Mouse (Mus musculus): ENCODE measurements at regions not wholly inside any gene's neighbourhood (a gene's known extent, or its start where the extent isn't known, plus 50 kb on each side); places are given as distances from the start of the nearest gene placed in this dataset.
"Not testable (repeated sequence)": the region's sequence is repeated elsewhere in the genome, so short reads cannot be mapped to it uniquely, and the experiment has no call there.

DNA sequence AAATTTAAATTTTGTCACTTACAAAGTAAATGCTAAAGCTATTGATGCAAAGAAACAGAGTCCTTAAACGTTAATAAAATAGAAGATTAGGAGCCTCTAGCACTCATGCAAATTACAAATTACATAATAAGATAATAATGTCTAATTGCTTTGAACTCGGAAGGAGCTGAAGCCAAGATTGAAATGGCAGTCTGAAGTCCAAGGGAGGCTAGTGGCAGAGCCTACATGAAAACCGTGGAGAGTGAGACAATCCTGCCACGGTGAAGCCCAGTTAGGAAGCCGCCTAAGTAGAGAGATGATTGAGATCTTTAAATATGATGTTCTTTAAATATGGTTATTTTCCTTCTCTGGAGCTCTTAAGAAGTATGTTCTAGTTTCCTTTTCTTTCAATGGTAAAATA, 260.0 kb downstream of the Nfkbiz start:
- DNase-seq: no peak

DNA sequence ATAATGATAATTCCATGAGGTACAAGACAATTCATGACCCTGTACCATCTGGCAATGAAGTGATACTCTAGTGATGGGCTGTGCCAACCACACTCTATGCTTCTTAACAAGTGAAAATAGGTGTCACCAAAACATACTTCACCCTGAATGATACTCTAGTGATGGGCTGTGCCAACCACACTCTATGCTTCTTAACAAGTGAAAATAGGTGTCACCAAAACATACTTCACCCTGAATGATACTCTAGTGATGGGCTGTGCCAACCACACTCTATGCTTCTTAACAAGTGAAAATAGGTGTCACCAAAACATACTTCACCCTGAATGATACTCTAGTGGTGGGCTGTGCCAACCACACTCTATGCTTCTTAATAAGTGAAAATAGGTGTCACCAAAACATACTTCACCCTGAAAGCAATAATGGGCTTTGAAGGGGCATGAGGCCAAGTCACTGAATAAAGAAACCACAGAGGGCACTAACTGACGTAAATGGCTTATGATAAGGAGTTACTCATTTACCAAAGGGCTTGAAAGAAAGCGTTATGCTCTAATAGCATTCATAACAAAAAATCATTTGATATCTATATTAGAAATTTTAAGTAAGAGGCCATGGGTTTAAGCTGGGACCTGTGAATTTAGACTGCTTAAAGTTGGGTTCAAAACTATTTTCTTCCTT, 263.0 kb downstream of the Nfkbiz start:
- not testable (repeated sequence) for DNase-seq

DNA sequence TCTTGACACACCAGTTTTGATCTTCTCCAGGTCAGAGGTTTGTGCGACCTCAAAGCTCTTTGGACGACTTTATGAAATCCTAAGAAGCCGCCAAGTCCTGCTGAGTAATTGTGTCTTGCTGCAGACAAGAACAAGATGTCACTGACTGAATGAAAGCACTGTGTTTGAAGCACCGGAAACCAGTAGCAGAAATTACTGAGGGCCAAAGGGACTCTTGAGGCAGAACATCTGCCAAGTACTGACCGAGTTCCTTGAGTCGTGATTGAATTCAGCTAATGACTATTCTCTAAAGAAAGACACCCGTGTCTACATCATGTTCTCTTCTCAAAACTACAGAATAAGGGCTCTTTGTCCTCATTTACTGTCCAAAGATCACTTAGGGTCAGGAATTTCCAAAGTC, 267.6 kb downstream of the Nfkbiz start:
- DNase-seq: no peak

DNA sequence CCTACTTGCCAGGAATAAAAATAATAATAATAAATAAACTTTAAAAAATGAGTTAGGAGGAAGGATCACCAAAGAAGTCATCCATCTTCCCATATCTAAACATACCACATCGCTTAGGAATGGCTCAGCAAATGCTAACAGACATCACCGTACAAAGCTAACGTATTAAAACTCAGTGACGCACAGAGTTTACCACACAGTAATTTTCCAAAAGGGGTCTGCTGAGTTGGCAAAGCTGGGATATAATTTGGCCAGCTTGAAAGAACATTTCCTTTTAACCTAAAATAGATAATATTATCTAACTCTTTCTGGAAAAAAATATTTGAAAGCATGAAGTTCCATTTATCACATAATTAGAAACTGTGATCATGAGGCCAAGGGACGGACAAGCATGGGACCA, 268.6 kb downstream of the Nfkbiz start:
- DNase-seq: no peak

DNA sequence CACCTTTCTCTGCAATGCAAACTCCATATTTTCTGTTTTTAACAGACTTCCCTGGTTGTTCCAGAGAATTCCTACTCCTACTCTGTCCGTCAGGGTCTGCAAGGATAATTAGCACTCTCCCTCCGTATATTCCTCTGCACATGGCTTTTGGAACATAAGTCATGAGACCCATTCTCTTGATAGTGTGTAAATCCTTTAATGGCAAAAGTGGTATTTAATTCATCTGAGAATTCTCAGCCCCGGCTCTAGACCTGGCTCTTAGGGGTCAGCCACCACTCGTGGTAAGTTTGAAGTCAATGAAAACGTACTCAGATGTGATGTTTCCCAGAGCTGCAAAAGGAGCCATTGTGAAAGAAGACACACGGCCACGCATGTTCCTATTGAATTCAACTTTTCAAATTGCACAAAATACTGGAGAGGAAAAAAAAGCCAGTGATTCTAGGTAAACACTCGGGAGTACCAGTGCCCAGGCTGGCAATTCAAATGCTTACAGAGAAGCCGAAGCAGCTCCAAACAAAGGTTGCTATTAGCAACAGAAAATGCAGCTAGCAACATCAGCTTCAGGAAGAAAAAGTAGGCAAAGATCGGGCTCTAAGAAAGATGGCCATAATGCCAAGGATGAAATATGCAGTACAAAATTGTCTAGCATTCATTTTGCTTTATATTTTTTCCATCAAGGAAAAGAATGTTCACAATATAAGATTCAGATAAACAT, 258.2 kb upstream of the Zpld1 start:
- DNase-seq: no peak

DNA sequence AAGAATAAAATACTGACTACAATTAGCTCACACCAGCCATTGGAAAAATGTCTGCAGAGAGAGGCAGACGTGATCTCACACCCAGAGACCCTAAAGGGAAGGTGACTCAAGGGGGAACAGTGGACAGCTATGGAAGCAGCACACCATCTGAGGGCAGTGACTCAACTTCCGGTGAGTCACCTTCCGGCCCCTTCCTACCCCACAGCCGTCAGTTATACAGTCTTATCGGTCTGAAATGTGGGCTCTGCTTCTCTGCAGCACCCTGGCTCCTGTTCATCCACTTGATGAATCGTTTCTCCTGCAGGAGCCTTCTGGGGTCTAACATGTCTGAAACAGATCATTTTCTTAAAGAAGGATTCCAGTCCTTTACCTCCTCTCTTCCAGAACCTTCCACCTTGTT, 257.4 kb upstream of the Zpld1 start:
- no peak for DNase-seq

DNA sequence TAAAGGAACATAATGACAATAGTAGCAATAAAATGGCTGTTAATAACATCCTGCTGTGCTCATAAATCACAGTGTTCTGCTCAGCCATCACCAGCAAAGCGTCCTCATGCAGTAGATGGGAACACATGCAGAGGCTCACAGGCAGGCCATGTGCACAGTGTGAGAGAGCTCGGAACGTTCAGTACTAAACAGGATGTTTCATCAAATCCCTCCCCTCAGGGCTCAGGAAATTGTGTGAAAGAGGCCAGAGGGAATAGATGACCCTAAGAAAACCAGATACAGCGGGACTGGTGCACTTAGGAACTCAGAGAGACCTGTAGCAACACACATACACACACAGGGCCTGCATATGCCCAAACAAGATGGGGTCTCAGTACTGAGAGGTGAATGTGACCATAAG, 256.1 kb upstream of the Zpld1 start:
- no peak for DNase-seq

DNA sequence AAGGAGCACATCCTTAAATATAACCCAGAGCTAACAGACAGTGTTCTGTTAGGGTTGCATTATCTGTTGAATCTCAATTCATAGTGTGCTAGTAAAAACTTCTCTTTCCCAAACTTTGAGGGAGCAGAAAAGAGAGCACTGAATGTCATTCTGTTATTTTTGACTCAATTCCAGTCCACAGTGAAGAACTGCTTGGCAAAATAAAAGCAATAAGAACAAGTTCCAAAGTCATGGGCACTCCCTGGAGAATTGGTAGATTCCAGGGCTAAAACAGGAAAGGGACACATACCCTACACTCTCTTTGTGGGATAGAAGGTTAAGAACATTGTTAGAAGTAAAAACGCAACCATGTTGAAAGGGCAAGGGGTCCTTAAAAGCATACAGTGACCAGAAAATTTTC, 253.6 kb upstream of the Zpld1 start:
- no peak for DNase-seq

DNA sequence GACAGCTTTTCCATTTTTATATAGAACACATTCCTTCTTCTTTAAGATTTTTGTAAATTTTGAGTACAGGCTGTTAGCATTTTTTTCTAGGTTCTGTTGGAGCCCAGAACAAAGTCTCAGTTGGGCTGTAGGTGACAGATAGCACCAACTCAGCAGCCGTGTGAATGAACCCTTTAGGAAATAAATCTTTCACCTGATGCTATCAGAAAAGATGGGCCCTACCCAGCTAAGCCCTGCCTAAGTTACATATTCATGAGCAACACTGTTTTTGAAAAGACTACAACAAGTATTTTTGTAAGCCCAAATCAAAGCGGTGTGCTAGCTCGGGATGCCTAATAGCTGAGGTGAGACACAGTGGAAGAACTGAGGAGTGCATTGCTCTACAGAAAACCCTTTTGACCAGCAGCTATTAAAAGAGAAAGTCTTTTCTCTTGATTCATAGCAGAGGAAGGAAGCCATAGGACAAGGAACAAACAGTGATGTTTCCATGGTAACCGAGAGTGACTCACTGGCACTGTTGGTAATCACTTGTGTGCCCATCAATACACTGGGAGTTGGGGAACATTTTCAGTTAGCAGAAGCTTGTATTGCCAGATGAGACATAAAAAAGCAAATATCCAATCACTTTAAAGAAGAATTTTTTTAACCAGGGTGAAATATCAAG, 253.0 kb upstream of the Zpld1 start:
- peak; percentile 8 for DNase-seq

DNA sequence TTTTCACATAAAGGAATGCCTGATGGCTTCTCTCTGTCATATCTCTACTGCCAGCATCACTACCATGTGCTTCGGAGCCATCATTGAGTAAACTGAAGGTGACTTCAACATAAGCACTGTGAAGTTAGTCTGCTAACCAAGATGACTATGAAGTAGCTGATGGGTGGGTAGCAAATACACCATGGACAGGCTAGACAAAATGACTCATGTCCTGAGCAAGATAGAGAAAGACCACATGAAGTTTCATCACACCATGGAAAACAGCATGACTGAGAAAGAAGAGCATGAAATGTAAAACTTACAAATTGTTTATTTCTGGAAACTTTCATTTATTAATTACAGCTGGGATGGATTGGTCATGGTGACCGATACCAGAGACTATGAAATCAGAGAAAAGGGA, 249.3 kb upstream of the Zpld1 start:
- DNase-seq: no peak

DNA sequence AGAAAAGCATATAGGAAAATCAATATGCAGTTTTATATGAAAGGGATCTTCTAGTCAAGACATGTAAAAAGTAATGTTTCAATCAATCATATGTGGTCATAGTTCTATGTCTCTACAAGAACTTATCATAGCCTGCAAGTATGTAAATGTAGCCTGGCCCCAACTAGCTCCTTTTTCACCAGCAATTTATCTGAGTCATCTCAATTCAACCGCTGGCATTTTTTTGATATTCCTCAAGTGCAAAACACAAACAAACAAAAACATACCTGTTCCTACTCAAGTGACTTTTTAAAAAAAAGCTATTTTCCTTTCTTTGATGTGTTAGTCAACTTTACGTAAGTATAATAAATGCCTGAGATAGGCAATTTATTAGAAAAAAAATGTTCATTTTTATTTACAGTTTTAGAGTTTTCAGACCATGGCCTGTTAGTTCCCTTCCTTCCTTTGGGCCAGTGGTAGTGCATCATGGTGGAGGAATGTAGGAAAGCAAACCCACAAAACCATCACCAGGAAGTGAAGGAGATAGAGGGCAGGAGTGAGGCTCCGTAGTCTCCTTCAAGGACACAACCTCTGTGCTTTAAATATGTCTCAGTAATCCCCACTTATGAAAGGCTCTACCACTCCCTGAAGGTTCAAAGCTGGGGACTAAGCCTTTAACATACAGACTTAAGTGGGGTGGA, 242.7 kb upstream of the Zpld1 start:
- DNase-seq: no peak

DNA sequence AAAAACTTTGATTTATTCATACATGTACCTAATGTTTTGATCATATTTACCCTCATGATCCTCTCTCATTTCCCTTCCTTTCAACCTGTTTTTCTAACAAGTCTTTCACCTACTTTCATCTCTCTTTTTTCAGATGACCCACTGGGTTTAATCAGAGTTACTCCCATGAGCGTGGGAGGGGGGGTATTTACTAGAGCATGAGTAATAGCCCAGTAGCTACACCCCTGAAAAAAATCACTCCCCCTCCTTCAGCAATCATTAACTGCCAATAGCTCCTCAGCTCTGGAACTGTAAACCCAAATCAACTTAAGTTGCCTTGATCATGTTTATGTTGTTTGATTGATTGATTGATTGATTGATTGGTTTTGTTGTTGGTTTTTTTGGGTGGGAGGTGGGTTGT, 241.4 kb upstream of the Zpld1 start:
- no peak for DNase-seq

DNA sequence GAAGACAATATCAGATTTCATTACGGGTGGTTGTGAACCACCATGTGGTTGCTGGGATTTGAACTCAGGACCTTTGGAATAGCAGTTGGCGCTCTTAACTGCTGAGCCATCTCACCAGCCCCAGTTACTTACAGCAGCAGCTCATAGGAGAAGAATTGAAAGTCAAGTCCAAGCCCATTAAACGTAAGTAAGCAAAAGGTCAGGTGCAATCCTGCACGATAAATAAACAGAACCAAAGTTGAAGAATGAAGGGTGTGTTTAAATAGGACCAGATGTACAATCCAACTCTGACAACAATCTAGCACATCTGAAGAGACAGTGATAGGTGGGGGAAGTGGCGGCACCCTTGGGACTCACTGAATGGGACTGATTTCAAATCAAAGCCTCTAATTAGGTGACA, 239.8 kb upstream of the Zpld1 start:
- no peak for DNase-seq

DNA sequence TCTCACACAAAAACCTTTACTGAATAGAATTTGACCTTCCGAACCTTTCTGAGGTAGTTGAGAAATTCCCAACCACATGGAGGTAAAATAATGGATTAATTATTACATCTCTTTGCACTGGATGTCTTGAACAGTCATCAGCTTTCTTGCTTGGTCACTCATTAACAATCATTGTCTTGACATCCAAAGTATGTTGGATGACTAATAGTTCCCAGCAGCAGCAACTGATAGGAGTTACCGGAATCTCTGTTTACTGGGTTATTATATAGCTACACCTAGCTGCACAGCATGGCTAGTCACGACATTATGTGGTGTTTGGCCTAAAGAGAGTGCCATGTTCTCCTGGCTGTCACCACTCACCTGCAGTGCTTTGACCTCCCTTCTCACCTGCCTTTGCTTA, 234.9 kb upstream of the Zpld1 start:
- no peak for DNase-seq

DNA sequence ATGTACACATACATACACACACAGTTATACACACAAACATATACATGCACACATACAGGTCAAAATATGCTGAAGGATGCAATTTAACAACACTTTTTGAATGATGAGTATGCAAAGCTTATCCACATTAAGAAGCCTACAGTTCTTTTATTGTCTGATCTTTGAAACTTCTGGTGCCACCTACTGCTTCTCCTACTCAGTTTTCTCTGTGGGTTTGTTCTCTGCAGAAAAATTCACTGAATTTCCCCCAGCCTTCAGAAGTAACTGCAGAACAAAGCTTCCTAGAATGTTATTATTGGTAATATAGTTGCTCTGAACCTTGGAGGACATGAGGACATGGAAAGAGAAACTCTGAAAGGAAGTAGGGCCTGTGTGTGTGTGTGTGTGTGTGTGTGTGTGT, 233.1 kb upstream of the Zpld1 start:
- no peak for DNase-seq

DNA sequence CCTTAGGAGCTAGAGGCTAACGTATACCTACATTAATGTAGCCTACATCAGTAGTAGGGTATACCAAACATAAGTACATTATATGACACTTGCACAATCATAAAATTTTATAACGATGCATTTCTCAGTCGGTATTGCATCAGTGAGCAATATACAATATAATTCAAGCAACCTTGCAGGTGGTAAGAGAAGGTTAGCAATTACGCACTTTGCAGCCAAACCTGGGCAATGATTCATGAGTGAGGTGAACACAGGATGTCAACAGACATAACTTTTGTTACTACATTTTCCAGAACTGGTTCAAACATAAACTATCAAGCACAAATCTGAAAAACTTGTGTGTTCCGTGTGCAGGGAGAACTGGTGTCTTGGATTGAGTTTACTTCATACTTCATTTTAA, 229.9 kb upstream of the Zpld1 start:
- no peak for DNase-seq

DNA sequence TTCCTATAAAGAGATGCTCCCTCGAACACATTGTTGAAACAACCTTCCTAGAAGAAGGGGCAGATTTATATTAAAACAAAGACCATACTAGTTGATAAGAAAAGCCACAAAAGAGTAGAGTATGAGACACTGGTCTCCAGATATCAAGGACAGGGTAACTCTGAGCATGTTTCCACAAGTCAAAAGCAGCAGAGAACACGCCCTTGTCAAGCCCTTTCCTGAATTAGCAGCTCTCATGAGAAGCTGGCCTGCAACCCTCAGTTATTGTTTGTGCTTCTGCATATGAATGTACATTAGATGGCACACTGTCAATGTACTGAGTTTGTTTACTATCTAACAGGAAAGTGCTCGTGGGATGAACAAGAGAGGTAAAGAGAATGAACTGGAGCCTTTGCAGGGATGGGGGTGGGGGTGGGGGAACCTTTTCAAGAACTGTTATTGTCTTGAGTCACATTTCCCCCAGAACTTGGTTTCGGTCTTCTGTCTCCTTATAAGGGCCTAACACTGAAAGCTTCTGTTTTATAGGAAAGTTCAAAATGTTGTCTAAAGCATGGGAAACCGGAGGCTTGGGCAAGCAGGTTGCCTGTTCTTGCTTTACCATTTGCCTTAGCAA, 228.6 kb upstream of the Zpld1 start:
- DNase-seq: no peak

DNA sequence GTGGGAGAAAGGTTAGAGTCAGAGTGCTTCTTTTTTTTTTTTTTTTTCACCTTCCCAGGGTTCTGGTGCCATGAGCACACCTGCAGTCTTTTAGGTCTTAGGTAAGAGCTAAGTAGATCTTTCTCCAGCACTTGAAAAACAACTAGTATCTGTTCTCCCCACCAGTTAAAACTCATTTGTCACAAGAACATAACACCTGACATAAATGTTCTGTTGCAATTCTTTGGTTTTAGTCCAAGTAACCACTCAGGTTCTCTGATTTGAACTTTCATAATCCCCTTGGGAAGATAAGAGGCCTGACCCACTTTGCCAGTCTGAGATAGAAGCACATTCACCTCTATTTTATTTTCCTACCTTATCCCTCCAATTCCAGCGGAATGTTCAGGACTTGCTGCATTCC, 225.5 kb upstream of the Zpld1 start:
- DNase-seq: no peak

DNA sequence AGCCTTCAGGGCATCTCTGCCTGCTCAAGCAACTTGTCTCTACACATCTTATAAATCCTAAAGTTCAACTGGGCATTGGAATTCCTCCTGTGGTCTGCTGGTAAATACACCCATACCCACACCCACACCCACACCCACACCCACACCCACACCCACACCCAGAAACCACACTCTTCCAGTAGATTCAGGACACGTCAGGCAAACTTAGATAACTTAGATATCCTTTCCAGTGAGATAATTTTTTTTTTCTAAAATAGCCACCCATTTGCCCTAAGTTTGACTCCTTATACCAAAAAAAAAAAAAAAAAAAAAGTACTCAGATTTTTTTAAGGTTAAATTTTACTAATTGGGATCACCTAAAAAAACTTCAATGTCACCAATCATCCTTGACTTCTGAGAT, 224.5 kb upstream of the Zpld1 start:
- no peak for DNase-seq

DNA sequence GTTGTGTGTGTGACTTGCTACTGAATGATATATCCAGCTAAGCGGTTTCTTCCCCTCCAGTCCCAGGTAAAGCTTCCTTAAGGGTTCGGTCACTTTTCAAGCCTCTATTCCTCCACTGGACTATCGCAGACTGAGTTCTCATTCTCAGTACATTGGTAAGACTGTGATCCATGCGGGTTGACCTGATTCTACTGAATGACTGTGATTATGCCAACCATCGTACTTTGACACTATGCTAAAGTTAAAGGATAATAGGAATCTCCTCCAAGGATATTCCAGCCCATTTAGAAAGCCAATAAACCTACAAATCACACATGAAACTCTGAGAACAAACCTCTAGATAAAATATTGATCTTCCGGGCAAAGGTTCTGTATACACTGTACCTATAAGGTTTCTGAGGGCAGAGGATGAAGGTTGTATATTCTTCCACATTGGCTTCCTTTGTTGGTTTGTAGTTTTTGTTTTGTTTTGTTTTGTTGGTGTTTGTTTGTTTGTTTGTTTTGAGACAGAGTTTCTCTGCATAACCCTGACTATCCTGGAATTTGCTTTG, 223.7 kb upstream of the Zpld1 start:
- no peak for DNase-seq

DNA sequence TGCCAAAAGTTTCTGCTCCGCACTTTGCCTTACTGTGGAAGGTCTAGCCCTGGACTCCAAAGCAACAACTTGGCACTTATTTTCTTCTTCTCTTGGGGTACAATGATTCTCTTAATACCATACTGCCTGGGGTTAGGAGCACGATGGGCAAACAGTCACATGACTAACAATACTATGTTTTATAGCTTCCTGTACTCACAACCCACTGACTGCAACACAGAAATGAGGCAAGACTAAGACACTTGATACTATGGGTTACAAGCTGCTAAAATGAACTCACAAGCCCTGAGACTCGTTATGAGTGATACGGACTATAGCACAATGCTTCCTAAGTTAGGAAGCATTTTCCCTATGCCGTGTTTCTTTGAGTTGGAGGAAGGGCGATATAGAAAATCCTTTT, 222.3 kb upstream of the Zpld1 start:
- no peak for DNase-seq

DNA sequence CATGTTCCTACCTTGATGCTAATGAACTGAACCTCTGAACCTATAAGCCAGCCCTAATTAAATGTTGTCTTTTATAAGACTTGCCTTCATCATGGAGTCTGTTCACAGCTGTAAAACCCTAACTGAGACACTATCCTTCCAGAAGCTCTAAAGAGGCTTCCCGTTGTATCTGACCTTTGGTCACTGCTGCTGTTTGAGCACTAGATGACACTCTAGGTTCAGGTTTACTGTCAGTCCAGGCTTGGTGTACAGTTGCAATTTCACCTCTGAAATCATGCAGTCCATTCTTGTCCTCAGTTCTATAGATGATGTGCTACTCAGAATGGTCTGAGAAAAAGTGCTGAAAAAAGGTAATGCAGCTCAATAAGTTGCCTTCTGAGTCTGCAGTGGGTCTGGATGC, 221.9 kb upstream of the Zpld1 start:
- no peak for DNase-seq

DNA sequence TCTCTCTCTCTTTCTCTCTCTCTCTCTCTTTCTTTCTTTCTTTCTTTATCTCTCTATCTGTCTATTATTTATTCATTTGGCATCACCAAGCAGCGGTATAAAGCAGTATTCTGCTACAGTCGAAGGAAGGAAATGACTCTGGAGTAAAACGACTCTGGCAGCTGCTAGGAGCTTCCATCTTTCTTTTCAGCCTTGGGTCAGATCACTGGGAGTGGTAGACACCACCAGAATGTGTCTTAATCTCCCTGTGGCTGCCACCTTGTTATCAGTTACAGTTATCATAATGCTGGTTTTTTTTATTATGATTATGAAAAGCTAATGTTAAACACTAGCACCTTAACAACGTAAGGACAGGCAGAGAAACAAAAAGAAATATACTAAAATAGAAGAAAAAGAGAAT, 219.2 kb upstream of the Zpld1 start:
- no peak for DNase-seq

Data from right cerebral cortex, postnatal 25 days (tissue).